Mouse (Mus musculus): ENCODE data around the gene Cyp2e1.

- no peak for TF ChIP-seq POLR2A (IDR thresholded peaks at IDR 0.05; ENCODE audit: borderline replicate concordance, control insufficient read depth, low read depth, low read length)
- TF ChIP-seq CTCF (IDR thresholded peaks at IDR 0.05; ENCODE audit: control insufficient read depth, insufficient read depth, low read length), result no peak
Measured at GRCm38 (mm10) chr7:140756151-140756854, 7.2 kb upstream of the Cyp2e1 start.
